Mouse (Mus musculus) heart, adult 18-20 months (tissue): ENCODE results near the gene Cacna2d3. TPM values are rescaled to one million over a fixed set of nuclear protein-coding genes. Genes with fewer than 3 reads are reported as not detected.

Source experiments
- DNase-seq, 2 experiments: peaks; one replicate each; pipeline ENCODE4 v3.0.0; 2021 to 2022; ENCODE audit warnings: mixed read lengths in 1 of 2
- total RNA-seq, 2 experiments: library from RNA; stranded (reverse); gene quantifications; 2 replicates each; pipeline ENCODE4 v1.2.3; 2021

Gene Cacna2d3
- total RNA-seq, 2 experiments from 2014 or later: 0.67 to 1.1 TPM

- DNase-seq: no peak
Measured at GRCm38 (mm10) chr14:29144184-29144583, 577.5 kb downstream of the Cacna2d3 start.

DNA sequence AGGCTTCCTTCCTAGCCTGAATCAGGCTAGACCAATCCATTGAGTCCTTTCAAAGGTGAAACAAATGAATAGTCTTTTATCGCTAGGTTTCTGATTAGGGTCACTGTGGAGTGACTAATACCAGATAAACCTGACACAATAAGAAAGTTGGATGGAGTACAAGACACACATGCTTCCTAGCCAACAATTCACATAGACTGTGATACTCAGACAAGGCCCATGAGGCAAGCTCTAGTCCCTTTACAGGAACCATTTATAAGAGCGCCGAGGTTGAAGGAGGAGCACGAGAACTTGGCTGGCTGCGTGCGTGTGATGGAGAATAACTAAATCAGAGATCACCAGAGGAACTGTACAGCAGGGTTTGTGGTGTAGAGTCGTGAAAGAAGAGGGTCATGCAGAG lies 584.0 kb downstream of the Cacna2d3 start:
- peak; percentile 18 to 31 for DNase-seq

DNA sequence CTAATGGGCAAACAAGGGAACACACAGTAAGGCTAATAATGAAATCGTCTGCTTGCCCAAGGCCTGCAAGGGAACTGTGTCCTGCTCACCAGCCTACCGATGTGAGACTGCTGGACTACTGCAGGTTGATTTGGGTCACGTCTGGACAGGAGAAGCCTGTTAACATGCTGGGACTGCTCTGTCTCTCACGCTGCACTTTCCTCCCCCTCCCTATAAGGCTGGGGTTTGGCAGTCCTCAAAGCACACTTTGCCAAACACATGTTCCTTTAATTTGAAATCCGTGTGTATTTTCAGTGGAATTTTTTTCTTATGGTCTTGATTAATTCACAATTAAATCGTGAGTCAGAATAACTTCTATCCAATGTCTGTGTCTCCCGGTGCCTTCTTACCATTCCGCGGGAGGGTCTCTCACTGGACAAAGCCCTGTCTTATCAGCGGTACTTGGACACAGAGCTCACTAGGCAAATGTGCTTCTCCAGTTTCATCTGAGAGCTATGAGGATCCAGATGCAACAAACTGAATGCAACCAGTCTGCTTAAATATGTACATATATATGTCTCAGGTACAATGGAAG lies 584.6 kb downstream of the Cacna2d3 start:
- DNase-seq: peak; percentile 21 to 34

GRCm38 (mm10) chr14:29134901-29135300 lies 586.8 kb downstream of the Cacna2d3 start:
- no peak for DNase-seq

GRCm38 (mm10) chr14:29130511-29130910 lies 591.2 kb downstream of the Cacna2d3 start:
- DNase-seq: no peak

GRCm38 (mm10) chr14:29123886-29124285 lies 597.8 kb downstream of the Cacna2d3 start:
- DNase-seq: peak in 1 of 2 experiments; percentile 16

GRCm38 (mm10) chr14:29122749-29123148 lies 598.9 kb downstream of the Cacna2d3 start:
- no peak for DNase-seq

- DNase-seq: no peak
Measured at GRCm38 (mm10) chr14:29113852-29114450, 607.7 kb downstream of the Cacna2d3 start.

DNA sequence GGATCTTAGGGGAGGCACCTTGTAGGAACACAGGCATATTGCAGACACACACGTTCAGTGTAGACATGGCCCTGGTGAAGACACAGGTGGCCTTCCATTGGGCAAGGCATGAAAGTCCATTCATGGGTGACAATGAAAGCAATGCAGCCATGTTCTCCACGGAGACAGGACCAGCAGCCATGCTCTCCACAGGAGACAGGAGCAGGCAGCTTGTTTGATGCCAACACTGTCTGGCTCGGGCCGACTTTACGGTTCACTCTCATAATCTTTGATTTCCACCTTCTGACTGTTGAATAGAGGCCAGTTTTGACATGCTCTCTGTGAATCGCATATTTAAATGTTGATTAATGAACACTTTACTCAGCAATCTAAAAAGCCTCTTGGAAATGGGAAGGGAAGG lies 610.0 kb downstream of the Cacna2d3 start:
- DNase-seq: no peak

DNA sequence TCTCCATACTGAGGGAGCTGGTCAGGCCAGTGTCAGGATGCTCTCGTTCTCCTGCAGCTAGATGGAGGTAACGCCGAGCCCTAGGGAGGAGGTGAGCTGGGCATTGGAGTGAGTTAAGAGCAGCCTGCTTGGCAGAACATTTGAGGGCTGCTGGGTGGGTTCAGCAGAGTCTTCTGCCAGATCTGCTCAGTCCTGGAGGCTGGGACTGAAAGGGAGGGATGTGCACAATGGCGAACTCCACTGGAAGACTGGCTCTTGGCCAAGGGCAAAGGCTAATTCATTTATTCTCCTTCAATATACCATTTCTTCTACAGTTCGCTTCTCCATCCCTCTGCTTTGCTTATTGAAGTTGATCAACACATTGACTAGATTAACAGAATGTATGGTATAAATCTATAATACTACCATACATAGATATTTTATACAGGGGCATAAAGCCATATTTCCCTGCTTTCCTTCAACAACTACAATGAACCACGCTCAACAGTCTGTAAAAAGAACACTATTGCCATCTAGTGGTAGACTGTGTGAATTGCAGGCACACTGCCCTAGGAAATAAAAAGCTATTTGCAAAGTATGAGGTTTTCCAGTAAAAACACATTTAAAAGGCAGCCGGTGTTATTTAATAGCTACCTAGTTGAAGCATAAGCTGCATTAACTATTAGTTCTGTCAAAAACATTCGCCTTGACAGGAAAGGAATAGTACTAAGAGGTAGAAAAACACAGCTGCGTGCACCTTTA lies 611.1 kb downstream of the Cacna2d3 start:
- peak in 1 of 2 experiments; percentile 29 for DNase-seq

DNA sequence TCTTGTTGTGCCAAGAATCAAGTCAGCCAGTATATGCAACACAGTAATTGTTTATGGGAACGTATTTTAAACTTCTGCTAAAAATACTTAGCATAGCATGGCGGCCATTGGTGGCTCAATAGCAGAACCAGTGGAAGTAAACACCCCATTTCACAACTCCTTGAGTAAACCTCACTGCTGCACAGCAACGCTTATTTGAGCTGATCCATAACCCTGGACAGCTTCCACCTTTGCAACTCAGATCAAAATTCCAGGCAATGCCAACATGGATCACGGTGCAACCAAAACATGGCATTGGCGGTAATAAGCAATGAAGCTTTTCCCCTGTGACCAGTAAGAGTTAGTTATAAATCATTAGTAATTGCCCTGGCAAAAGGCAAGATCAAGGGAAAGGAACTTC lies 614.2 kb downstream of the Cacna2d3 start:
- no peak for DNase-seq

DNA sequence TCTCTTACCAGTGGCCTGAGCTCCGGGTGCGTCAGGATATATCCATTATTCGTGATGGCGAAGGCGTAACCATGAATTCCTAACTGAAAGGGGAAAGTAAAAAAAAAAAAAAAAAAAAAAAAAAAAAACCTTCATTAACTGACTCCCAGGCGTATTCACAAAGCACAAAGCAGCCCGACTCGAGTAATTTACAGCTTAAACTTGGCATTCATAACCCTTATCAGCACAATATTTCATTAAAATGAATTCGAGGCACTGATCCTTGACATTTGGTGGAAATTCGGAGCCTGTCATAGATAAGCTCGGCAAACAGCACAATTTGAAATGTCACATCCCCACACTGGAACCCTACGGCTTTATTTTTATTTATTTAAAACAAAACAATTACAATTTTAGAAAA lies 623.9 kb downstream of the Cacna2d3 start:
- no peak for DNase-seq

DNA sequence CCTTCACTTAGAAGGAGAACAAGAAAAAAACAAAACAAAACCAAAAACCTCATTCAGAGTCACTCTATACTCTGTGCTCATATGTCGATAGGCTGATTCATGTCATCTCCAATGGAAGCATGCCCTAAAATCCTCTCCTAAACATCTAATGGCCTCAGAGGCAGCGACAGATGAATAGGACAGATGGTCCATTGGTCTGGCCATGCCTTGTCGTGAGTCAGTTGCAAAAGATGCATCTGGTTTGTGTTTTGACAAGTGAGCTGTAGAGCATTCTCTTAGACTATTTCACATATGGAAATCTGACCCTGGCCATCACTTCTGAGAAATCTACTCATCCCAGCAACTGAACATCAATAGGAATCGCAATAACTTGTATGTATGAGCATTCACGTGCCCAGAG lies 626.2 kb downstream of the Cacna2d3 start:
- no peak for DNase-seq

DNA sequence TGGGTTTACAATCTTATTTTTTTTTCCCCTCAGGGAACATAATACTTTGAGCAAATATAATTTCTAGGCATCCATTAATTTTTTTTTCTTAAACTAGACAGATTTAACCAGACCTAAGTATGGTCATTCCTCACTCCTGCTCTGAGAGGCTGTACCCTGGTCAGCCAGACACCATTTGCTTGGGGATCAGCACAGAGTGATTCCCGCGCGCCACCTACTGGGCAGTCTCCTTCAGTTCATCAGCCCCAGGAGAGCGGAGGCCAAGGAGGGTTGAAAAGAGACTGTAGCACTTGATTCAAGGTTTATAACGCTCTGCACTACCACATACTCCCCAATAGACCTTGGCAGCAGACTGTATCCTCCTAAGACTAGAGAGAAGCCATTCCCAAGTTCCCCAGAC lies 631.6 kb downstream of the Cacna2d3 start:
- peak; percentile 52 to 87 for DNase-seq

GRCm38 (mm10) chr14:29086528-29086927 lies 635.1 kb downstream of the Cacna2d3 start:
- no peak for DNase-seq

- DNase-seq: no peak
Measured at GRCm38 (mm10) chr14:29085493-29086159, 636.0 kb downstream of the Cacna2d3 start.

GRCm38 (mm10) chr14:29082171-29082570 lies 639.5 kb downstream of the Cacna2d3 start:
- no peak for DNase-seq

DNA sequence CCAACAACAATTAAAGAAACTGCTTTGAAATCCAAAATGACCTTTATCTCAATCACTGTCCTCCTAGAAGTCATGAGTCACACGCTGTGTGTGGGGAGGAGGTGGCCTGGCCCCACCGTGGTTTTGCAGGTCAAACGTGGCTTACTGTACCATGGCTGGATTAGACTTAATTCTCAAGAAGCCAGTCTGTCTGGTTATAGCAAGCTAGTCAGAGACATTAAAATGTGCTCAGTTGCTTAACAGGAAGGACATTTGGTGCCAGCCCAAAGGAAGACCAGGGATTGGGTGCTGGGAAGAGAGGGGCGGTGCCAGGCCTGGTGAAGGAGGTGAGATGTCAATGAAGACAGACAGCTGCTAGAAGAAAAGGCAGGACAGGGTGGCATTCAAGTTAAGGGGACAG lies 641.0 kb downstream of the Cacna2d3 start:
- no peak for DNase-seq

- DNase-seq: no peak
Measured at GRCm38 (mm10) chr14:29080228-29080627, 641.4 kb downstream of the Cacna2d3 start.

- DNase-seq: no peak
Measured at GRCm38 (mm10) chr14:29077418-29077817, 644.2 kb downstream of the Cacna2d3 start.

DNA sequence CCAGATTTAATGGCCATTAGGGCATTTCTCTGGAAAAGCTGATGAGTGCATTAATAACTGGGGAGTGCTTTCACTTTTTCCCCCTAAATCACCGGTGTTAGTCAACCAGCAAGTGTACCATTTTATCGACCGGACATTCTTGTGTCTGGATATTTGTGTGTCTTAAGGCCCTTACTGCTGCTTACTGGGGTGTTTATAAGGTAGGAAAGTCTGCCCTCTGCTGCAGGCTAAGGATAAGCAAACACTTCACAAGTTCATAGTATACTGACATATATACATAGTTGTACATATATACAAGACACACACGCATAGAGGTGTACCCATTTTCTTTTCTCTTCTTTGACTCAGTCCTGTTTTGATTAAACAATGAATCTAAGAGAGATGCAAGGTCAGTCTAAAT lies 647.9 kb downstream of the Cacna2d3 start:
- DNase-seq: no peak

- DNase-seq: no peak
Measured at GRCm38 (mm10) chr14:29062676-29063075, 659.0 kb downstream of the Cacna2d3 start.

DNA sequence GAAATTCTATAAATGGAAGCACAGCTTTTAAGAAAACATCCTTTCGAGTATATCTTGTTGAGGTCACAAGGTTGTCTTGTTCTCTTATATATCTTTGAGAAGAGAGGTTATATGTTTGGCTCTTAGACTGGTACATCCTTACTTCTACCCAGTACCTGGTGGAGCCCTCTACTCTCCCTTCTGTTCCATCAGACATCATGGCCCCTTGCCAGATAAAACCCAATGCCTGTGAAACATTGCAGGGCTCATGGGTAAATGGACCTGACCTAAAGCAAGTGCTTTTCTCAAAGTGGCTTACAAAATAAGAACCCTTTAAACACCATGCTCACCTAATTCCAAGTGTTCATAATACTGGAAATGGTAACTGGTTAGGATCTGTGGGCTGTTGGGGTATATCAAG lies 660.2 kb downstream of the Cacna2d3 start:
- DNase-seq: no peak
